Mouse (Mus musculus): ENCODE measurements at regions not wholly inside any gene's neighbourhood (a gene's known extent, or its start where the extent isn't known, plus 50 kb on each side); places are given as distances from the start of the nearest gene placed in this dataset.
A peak's percentile ranks its signal among the peaks of the same experiment; 100 is the strongest.

- DNase-seq = no peak
Observed at GRCm38 (mm10) chr5:103374162-103374561, 50.8 kb upstream of the Ptpn13 start.

GRCm38 (mm10) chr5:103373089-103373488 lies 51.9 kb upstream of the Ptpn13 start:
- DNase-seq = no peak

GRCm38 (mm10) chr5:103370456-103370855 lies 54.5 kb upstream of the Ptpn13 start:
- no peak for DNase-seq

GRCm38 (mm10) chr5:103368993-103369392 lies 56.0 kb upstream of the Ptpn13 start:
- no peak for DNase-seq

GRCm38 (mm10) chr5:103367201-103367671 lies 57.8 kb upstream of the Ptpn13 start:
- no peak for DNase-seq

- no peak for DNase-seq
Observed at GRCm38 (mm10) chr5:103365700-103366448, 59.1 kb upstream of the Ptpn13 start.

GRCm38 (mm10) chr5:103364791-103365699 lies 59.9 kb upstream of the Ptpn13 start:
- no peak for DNase-seq

GRCm38 (mm10) chr5:103360775-103361247 lies 64.2 kb upstream of the Ptpn13 start:
- DNase-seq = peak; percentile 59

- DNase-seq = peak; percentile 55
Observed at GRCm38 (mm10) chr5:103360360-103360759, 64.6 kb upstream of the Ptpn13 start.

- DNase-seq = no peak
Observed at GRCm38 (mm10) chr5:103357558-103357957, 67.4 kb upstream of the Ptpn13 start.

GRCm38 (mm10) chr5:103356500-103356899 lies 68.5 kb upstream of the Ptpn13 start:
- DNase-seq = no peak

GRCm38 (mm10) chr5:103355372-103356300 lies 69.4 kb upstream of the Ptpn13 start:
- DNase-seq = peak; percentile 67

GRCm38 (mm10) chr5:103343869-103344268 lies 81.1 kb upstream of the Ptpn13 start:
- no peak for DNase-seq

- no peak for DNase-seq
Observed at GRCm38 (mm10) chr5:103341456-103341855, 83.5 kb upstream of the Ptpn13 start.

GRCm38 (mm10) chr5:103340626-103341025 lies 84.4 kb upstream of the Ptpn13 start:
- no peak for DNase-seq

GRCm38 (mm10) chr5:103336689-103337490 lies 88.1 kb upstream of the Ptpn13 start:
- DNase-seq = no peak

GRCm38 (mm10) chr5:103335916-103336688 lies 88.9 kb upstream of the Ptpn13 start:
- no peak for DNase-seq

- peak; percentile 50 for DNase-seq
Observed at GRCm38 (mm10) chr5:103326412-103326811, 98.6 kb upstream of the Ptpn13 start.

- no peak for DNase-seq
Observed at GRCm38 (mm10) chr5:103320341-103320740, 104.7 kb upstream of the Ptpn13 start.

GRCm38 (mm10) chr5:103309806-103310525 lies 98.8 kb upstream of the Mapk10 start:
- no peak for DNase-seq

All from thymus, postnatal 4 days (tissue).